Mouse (Mus musculus) G1E (cell line): Measurements from ENCODE around the gene Ralgps1. TPM values are rescaled to one million over a fixed set of nuclear protein-coding genes. Genes with fewer than 3 reads are reported as not detected.

Experiments
- ATAC-seq: 2 replicates; pipeline ENCODE4 v1.8.0; 2016; ENCODE audit warnings: mild to moderate bottlenecking; ENCODE audit not compliant: insufficient number of reproducible peaks, poor library complexity, low FRiP score, severe bottlenecking; ENCODE audit errors: extremely low read depth
- DNase-seq: peaks from one replicate; pipeline ENCODE4 v3.0.0; 2012; ENCODE audit warnings: low spot score
- H3K27me3 ChIP-seq: 2 replicates; pipeline ENCODE4 v1.6.1; 2012; ENCODE audit warnings: mild to moderate bottlenecking, low read length, inconsistent platforms; ENCODE audit not compliant: insufficient read depth
- H3K36me3 ChIP-seq: replicated peaks from 2 replicates; pipeline ENCODE3; 2012; ENCODE audit warnings: mild to moderate bottlenecking, inconsistent platforms
- H3K4me1 ChIP-seq: 2 replicates; pipeline ENCODE4 v1.6.1; 2012; ENCODE audit warnings: low read depth, low read length, inconsistent platforms, mixed read lengths; ENCODE audit not compliant: insufficient read depth
- H3K4me3 ChIP-seq: 2 replicates; pipeline ENCODE4 v1.5.1; 2012; ENCODE audit warnings: low read depth, mild to moderate bottlenecking, inconsistent platforms, low read length, moderate library complexity, mixed read lengths
- H3K9me3 ChIP-seq: replicated peaks from 2 replicates; pipeline ENCODE4 v1.6.1; 2012; ENCODE audit warnings: inconsistent platforms
- CTCF ChIP-seq: IDR thresholded peaks from 2 replicates; pipeline ENCODE4 v1.5.1; 2012; ENCODE audit warnings: low read depth, low read length, inconsistent platforms, mixed read lengths
- GATA1 ChIP-seq: IDR thresholded peaks from 2 replicates; pipeline ENCODE4 v1.6.1; 2012; ENCODE audit warnings: borderline replicate concordance, low read length, inconsistent platforms, mixed read lengths
- GATA2 ChIP-seq: IDR thresholded peaks from 2 replicates; pipeline ENCODE4 v1.6.1; 2012; ENCODE audit warnings: low read depth, low read length, inconsistent platforms, borderline replicate concordance
- POLR2AphosphoS5 ChIP-seq: IDR thresholded peaks from 2 replicates; pipeline ENCODE4 v1.6.1; 2012; ENCODE audit warnings: low read depth, low read length, inconsistent platforms; ENCODE audit not compliant: insufficient replicate concordance
- TAL1 ChIP-seq: conservative IDR thresholded peaks from 2 replicates; pipeline ENCODE4 v1.6.1; 2012; ENCODE audit warnings: low read depth, low read length, inconsistent platforms, mixed read lengths
- polyA plus RNA-seq: library from polyadenylated mRNA; stranded (reverse); fragments of >175 nt; gene quantifications from 2 replicates; pipeline ENCODE4 v1.2.3, GENCODE M21; 2012
- total RNA-seq, 2 experiments: library from RNA; stranded (forward) in 1 of 2; stranded (reverse) in 1 of 2; fragments of 200-1000 nt in 1 of 2; fragments of >200 nt in 1 of 2; fragmentation: Nextera tagmentation in 1 of 2; gene quantifications; 2 replicates each; pipeline ENCODE4 v1.2.3; 2014 to 2017

The Ralgps1 gene
- total and polyA plus RNA-seq, 3 experiments: 1.8 to 6.4 (median 3.4) TPM

DNA sequence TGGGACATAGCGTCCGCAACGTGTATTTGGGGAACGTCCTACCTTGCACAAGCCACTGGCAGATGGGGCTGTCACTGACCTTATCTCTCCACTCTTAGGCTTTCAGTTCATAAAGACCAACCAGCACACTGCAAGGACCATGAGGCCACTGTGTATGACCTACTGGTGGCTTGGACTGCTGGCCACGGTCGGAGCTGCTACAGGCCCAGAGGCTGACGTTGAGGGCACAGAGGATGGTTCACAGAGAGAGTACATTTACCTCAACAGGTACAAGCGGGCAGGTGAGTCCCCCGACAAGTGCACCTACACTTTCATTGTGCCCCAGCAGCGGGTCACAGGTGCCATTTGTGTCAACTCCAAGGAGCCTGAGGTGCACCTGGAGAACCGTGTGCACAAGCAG is 143.2 kb downstream of the Ralgps1 start:
- TF ChIP-seq GATA1 (no peak), CTCF (no peak), GATA2 (no peak), TAL1 (no peak), POLR2AphosphoS5 (no peak)
- Histone ChIP-seq H3K27me3 (peaks cover 4% of the 10 kb centered on the region; the same call in 1 of the 2 replicates), H3K9me3 (no peaks in the 10 kb centered on the region), H3K4me1 (no peaks in the 10 kb centered on the region), H3K4me3 (no peak overlapping the region), H3K36me3 (no peaks in the 10 kb centered on the region)
- DNase-seq (no peak), ATAC-seq (no peak)

DNA sequence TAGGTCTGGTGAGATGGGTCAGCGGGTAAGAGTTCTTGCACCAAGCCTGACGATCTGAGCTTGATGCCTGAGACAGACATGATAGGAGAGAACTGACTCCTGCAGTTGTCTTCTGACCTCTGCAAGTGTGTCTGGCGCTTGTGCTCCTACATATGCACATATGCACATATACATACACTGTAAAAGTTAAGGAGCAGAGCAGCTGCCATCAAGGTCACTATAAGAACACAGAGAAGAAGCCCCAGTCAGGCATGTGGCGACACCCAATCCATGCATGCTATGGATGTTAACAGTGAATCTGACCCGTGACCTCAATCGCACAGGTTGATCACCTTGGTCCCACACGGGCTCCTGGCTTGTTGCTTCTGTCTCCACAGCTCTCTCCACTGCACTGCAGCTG is 145.4 kb downstream of the Ralgps1 start:
- Histone ChIP-seq H3K9me3 (no peaks in the 10 kb centered on the region), H3K4me1 (no peaks in the 10 kb centered on the region), H3K4me3 (no peak overlapping the region), H3K27me3 (peaks cover 4% of the 10 kb centered on the region; the same call in 1 of the 2 replicates), H3K36me3 (no peaks in the 10 kb centered on the region)
- ATAC-seq: no peak
- no peak for DNase-seq
- TF ChIP-seq CTCF (no peak), POLR2AphosphoS5 (no peak), GATA2 (no peak), TAL1 (no peak), GATA1 (no peak)

DNA sequence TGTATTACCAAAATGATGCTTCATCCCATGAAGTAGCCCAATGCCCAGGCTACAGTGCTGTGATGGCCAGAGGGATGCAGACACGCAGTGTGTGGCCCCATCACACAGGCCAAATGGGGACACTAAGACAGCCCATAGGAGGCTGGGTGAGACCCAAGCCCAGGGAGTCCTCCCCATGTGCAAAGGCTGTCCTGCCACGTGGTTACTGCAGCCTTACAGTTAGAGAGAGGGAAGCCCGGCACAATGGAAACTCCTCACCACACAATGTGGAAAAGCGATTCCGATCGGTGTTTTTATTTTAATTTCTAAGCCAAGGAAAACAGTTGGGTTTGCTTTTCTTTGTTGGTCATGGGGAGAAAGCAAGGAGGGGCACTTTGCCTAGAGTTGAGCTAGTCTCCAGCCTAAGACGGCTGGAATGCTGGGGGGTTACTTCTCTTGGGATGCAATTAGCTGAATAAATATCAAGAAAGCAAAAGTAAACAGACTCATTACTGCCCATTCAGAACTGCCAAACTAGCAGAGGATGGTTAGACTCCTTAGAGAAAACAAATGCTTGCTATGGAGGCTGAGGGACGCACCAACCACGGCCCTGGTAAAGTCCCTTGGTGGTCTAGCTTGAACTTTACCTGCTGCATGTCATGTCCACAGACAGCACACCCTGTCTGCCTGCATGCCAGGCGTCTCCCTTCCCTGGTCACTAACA is 147.5 kb downstream of the Ralgps1 start:
- ATAC-seq (no peak), DNase-seq (no peak)
- no peak overlapping the region for H3K4me3 ChIP-seq
- TF ChIP-seq POLR2AphosphoS5 (no peak), CTCF (no peak), GATA1 (no peak), GATA2 (no peak), TAL1 (no peak)
- no peaks in the 10 kb centered on the region for H3K4me1 ChIP-seq
- H3K9me3 ChIP-seq: no peaks in the 10 kb centered on the region
- no peaks in the 10 kb centered on the region for H3K36me3 ChIP-seq
- H3K27me3 ChIP-seq: peaks cover 6% of the 10 kb centered on the region; the same call in 1 of the 2 replicates

DNA sequence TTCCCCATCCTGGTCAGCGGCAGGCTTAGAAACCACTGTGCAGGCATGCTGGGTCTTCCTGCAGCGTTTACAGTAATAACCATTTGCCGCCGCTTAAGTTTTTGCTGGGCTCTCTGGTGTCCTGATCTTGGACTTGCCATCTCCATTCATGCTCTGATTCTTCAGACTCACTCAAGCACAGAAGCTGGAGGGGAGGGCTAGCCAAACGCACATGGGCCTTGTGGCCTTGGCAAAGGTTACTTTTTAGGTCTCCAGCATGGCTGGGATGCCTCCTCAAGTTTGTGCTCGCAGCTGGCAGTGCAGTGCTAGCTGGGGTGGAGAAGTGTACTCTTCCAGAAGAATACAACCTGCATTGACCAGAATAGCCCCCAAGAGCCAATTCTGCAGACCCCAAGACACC is 148.8 kb downstream of the Ralgps1 start:
- Histone ChIP-seq H3K27me3 (peaks cover 10% of the 10 kb centered on the region), H3K4me3 (no peak overlapping the region), H3K36me3 (no peaks in the 10 kb centered on the region), H3K4me1 (no peaks in the 10 kb centered on the region), H3K9me3 (no peaks in the 10 kb centered on the region)
- ATAC-seq: no peak
- TF ChIP-seq POLR2AphosphoS5 (no peak), CTCF (no peak), GATA2 (no peak), GATA1 (no peak), TAL1 (no peak)
- no peak for DNase-seq

DNA sequence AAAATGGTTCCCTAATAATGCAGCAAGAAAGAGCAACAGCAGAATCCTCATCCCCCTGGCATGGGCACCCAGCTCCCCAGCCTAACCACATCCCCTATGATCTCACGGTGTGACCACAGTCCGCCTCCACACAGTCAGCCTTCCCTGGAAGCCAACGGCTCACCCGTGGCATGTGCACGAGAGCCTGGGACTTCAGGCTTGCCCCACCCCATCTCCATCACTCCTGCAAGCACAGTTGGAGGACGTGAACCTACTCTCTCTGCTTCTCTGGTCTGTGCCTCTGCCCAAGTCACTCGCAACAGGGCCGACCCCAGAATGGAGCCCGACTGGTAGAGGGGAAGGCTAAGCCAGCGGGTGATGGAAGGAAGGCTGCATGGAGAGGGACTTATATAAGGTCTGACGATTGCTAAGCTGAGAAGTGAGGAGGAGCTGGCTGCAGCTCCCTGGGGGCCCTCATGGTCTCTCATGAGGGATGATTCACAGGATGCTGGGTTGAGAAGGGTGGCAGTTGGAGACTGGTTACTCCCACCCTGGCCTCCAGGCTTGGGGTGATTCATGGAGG is 149.9 kb downstream of the Ralgps1 start:
- no peaks in the 10 kb centered on the region for H3K9me3 ChIP-seq
- no peak overlapping the region for H3K4me3 ChIP-seq
- H3K36me3 ChIP-seq: no peaks in the 10 kb centered on the region
- no peaks in the 10 kb centered on the region for H3K4me1 ChIP-seq
- TF ChIP-seq POLR2AphosphoS5 (no peak), GATA2 (no peak), TAL1 (no peak), GATA1 (no peak), CTCF (no peak)
- peaks cover 15% of the 10 kb centered on the region for H3K27me3 ChIP-seq
- ATAC-seq (no peak), DNase-seq (no peak)

DNA sequence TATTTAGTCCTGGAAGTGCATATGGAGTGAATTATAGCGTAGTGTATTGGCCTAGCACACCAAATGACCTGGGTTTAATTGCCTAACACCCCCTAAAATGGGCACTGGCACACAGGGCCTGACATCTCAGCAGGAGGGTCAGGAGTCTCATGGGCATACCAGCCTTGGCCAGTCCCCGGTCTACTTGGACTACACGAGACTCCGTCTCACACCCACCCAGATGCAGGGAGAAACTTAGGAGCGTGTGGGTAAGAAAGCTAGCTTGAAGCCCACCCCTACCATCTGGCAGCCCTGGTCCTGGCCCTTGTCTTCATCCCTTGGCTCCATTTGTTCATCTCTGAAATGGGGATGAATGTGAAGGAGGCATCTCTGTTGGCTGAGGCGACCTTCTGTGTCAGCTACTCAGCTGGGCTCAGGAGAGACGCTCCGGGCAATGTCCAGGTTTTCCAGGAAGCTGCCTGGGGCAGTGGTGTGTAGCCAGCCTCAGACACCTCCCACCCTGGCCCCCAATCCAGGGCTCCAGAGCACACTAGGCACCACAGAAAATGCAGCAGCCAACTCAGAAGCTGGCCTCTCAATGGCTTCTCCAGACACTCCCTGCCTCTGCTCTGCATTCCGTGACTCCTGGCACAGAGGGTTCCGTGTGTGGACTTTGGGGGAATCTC is 150.5 kb downstream of the Ralgps1 start:
- Histone ChIP-seq H3K27me3 (peaks cover 19% of the 10 kb centered on the region), H3K4me3 (no peak overlapping the region), H3K9me3 (no peaks in the 10 kb centered on the region), H3K36me3 (no peaks in the 10 kb centered on the region), H3K4me1 (no peaks in the 10 kb centered on the region)
- ATAC-seq (no peak), DNase-seq (no peak)
- TF ChIP-seq CTCF (no peak), GATA2 (no peak)
